Mouse (Mus musculus) CH12.LX (cell line): ENCODE measurements around the gene Ergic1.

Experiments
- CHD1 ChIP-seq: IDR thresholded peaks from 2 replicates; pipeline ENCODE4 v1.6.1; 2012; ENCODE audit warnings: low read depth, low read length, improper control_type of control experiment, inconsistent platforms
- CTCF ChIP-seq, 2 experiments: IDR thresholded peaks in 1 of 2; conservative IDR thresholded peaks in 1 of 2; 2 replicates each; pipeline ENCODE4 v1.5.1; 2011 to 2012; ENCODE audit warnings: low read depth in 2 of 2, low read length in 2 of 2, improper control_type of control experiment in 1 of 2, inconsistent platforms in 1 of 2, mild to moderate bottlenecking in 1 of 2, moderate library complexity in 1 of 2
- EP300 ChIP-seq: IDR thresholded peaks from 2 replicates; pipeline ENCODE4 v1.6.1; 2011; ENCODE audit warnings: low read length, improper control_type of control experiment
- GABPA ChIP-seq: IDR thresholded peaks from 2 replicates; pipeline ENCODE4 v1.6.1; 2012; ENCODE audit warnings: low read depth, low read length, improper control_type of control experiment, inconsistent platforms; ENCODE audit not compliant: insufficient replicate concordance
- JUND ChIP-seq: conservative IDR thresholded peaks from 2 replicates; pipeline ENCODE4 v1.6.1; 2011; ENCODE audit warnings: low read depth, low read length, improper control_type of control experiment
- KAT2A ChIP-seq: IDR thresholded peaks from 2 replicates; pipeline ENCODE4 v1.6.1; 2012; ENCODE audit warnings: low read length, improper control_type of control experiment, inconsistent platforms; ENCODE audit not compliant: insufficient replicate concordance
- POLR2A ChIP-seq: IDR thresholded peaks from 2 replicates; pipeline ENCODE4 v1.6.1; 2011; ENCODE audit warnings: low read depth, mild to moderate bottlenecking, improper control_type of control experiment, low read length
- TBP ChIP-seq: conservative IDR thresholded peaks from 2 replicates; pipeline ENCODE4 v1.6.1; 2011; ENCODE audit warnings: low read depth, low read length, improper control_type of control experiment
- TCF12 ChIP-seq: IDR thresholded peaks from 2 replicates; pipeline ENCODE4 v1.6.1; 2014; ENCODE audit warnings: low read depth, mild to moderate bottlenecking, inconsistent platforms, low read length, improper control_type of control experiment
- UBTF ChIP-seq: IDR thresholded peaks from 2 replicates; pipeline ENCODE4 v1.6.1; 2012; ENCODE audit warnings: low read depth, mild to moderate bottlenecking, inconsistent platforms, low read length, improper control_type of control experiment, moderate library complexity
- ZKSCAN1 ChIP-seq: IDR thresholded peaks from 2 replicates; pipeline ENCODE4 v1.6.1; 2012; ENCODE audit warnings: low read depth, inconsistent platforms, low read length, improper control_type of control experiment, borderline replicate concordance
- ZMIZ1 ChIP-seq: IDR thresholded peaks from 2 replicates; pipeline ENCODE4 v1.6.1; 2012; ENCODE audit warnings: low read depth, mild to moderate bottlenecking, inconsistent platforms, low read length, improper control_type of control experiment
- ZNF384 ChIP-seq: IDR thresholded peaks from 2 replicates; pipeline ENCODE4 v1.6.1; 2012; ENCODE audit warnings: low read depth, low read length, improper control_type of control experiment, inconsistent platforms

DNA sequence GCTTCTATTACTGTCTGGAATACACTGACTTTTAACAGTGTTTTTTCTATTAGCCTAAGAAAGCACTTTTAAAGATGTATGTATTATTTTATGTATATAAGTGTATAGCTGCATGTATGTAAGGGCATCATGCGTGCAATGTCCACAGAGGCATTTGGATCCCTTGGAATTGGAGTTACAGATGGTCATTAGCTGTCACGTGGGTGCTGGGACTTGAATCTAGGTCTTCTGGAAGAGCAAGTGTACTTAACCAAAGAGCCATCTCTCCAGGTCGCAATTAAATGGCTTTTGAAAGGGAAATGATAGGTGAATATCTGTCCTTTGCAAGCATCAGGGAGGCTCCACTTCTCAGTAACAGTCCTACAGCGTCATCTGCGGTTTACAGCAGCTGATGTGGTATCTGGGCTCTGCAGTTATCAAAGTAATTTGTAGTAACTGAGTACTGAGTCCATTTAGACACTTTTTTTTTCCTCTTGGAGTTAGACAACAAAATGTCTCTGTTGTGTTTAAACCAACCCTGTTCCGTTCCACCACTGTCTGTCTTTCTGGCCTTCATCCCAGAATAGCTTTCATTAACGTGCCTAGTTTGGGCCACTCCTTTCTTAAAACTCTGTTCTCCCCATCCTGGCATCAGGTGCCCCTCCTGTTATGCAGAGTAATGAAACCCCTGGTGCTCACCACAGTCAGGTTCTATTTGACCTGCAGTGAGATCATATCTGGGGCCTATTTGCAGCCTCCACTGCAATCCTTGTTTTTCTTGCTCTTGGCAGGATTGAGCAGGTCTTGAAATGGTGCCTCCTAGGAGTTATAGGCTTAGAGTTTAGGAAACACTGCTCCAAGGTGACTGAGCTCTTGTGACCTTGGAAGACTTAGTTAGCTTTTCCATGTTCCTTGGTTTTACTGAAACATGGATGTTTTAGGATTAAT is 116.7 kb downstream of the Ergic1 start:
- TF ChIP-seq CTCF (conservative IDR thresholded peaks at IDR 0.05 in 1 of 2, IDR thresholded peaks at IDR 0.05 in 1 of 2; ENCODE audit: low read depth in 2 of 2, low read length in 2 of 2) (no peak), GABPA (no peak), TBP (no peak), UBTF (no peak), ZNF384 (no peak), ZKSCAN1 (no peak), TCF12 (no peak), JUND (no peak), ZMIZ1 (no peak), EP300 (no peak), POLR2A (no peak), CHD1 (no peak), KAT2A (no peak)
